Mouse (Mus musculus): ENCODE measurements around the gene Tbc1d24.
A peak's percentile ranks its signal among the peaks of the same experiment; 100 is the strongest.

Tbc1d24 gene

GRCm38 (mm10) chr17:24205284-24205888 is at the start of gene Tbc1d24:
Tbc1d24 (minus strand) TSS chr17:24205562.
- DNase-seq (ENCODE audit: low spot score in 2 of 2), result peak; percentile 95 to 96

- DNase-seq (ENCODE audit: low spot score in 2 of 2), result no peak
Measured at GRCm38 (mm10) chr17:24252329-24252728, 47.0 kb upstream of the Tbc1d24 start.

DNA sequence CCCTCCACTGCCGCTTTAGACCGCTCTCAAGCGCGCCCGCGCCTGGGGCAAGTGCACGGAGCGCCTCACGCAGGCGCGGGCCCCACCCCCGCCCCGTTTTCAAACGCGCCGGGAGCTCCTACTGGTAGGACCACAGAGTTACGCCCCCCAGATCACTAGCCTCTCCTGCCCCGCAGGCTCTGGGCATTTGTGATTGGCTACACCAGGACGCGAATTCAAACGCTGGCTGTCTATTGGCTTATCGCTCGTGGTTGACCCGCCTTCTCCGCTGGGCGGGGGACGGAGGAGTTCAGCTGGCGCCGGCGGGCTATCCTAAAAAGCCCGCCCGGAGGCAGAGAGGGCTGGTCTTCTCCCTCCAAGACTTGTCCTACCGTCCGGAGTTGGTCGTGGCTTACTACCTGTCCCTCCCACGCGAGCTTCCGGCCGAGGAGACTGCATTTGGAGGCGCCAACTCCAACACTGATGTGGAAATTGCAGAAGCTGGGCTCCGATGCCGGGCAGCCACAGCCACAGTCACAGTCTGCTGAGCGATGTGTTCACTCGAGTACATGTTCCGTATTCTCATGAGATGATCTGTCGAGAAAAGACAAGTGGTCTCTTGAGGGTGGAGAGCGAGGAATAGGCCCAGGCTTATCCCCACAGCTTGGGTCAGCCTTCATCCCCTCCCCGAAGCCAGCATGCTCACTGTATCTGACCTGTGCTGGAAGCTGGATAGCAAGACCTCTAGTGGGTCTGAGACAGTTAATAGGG is 46.1 kb upstream of the Tbc1d24 start, which contains the start of gene Ccnf:
TSS of gene Ccnf (minus strand) at position 165 of the 750 bp plus-strand sequence.
- peak; percentile 95 to 97 for DNase-seq (ENCODE audit: low spot score in 2 of 2)

DNA sequence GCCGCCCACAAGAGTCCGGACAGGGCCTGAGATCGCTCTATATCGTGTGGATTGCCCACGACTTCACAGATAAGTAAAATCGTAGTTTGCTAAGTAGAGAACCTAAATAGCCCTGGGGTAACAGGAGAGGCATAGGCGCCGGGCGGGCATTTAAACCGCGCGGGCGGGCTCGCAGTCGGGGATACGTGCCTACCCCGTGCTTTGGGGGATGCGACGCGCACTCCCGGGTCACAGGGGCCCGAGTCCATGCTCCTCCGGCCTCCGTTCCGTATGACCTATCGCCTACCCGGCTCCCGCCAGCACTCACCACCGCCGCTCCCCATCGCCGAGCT is 45.6 kb upstream of the Tbc1d24 start:
- DNase-seq (ENCODE audit: low spot score in 2 of 2), result no peak

- no peak for DNase-seq (ENCODE audit: low spot score in 2 of 2)
Measured at GRCm38 (mm10) chr17:24248641-24249040, 43.3 kb upstream of the Tbc1d24 start.

GRCm38 (mm10) chr17:24244061-24244460 is 38.7 kb upstream of the Tbc1d24 start:
- DNase-seq (ENCODE audit: low spot score in 2 of 2), result peak; percentile 13 to 32

DNA sequence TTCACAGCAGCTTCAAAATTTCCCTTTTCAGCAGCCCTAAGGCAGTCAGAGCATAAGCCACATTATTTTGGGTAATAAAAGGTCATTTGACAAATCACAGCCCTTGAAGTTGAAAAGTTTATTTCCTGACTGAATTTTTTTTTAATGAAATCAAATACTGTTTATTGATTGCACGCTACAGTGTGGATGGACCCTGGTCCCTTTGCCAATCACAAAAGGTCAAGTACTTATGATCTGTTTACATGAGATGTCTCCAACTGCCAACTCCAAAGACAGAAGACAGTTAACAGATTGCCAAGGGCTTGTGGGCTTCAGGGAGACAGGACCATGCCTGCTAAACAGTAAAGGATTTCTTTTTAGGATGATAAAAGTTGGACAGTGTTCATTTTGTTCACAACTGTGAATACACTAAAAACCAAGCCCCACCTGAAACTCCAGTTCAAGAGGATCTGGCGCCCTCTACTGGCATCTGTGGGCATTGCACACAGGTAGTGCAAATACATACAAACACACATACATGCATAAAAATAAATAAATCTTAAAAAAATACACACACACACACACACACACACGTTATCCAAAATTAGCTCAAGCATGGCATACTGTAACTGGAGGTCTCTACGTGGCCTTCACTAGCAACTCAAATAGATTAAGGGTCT is 38.1 kb upstream of the Tbc1d24 start:
- DNase-seq (ENCODE audit: low spot score in 2 of 2), result no peak

DNA sequence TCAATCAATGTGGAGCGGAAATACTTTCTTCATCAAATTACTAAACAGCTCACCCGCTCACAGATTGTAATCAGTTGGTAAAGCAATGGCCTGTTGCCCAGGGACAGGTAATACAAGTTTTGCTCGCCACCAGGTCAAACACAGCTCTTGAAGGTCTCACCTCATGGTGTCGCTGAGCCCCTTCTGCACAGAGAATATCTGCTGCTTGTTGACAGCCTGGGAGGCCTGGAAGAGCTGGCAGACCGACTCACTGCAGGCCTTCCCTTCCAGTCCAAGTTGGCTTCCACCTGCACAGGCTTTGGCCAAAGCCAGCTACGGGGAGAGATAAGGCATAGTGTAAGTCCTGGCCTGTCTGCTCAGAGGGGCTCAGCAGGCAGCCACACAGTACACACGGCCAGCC is 31.6 kb upstream of the Tbc1d24 start:
- DNase-seq (ENCODE audit: low spot score in 2 of 2), result no peak

DNA sequence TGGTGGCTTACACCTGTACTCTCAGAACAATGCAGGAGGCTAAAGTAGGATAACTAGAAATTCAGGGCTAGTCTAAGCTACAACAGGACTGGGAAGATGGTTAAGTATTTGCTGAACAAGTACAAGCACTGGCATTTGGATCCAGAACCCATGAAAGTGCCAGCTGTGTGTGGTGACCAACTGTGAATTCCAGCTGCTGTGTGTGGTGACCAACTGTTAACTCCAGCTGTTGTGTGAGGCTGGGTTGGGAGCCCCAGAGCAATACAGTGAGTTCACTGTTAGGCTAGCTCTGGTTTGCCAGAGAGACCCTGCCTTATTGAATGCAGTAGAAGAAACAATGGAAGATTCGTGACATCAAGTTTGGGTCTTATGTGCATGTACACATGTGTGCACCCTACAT is 31.1 kb upstream of the Tbc1d24 start:
- no peak for DNase-seq (ENCODE audit: low spot score in 2 of 2)

DNA sequence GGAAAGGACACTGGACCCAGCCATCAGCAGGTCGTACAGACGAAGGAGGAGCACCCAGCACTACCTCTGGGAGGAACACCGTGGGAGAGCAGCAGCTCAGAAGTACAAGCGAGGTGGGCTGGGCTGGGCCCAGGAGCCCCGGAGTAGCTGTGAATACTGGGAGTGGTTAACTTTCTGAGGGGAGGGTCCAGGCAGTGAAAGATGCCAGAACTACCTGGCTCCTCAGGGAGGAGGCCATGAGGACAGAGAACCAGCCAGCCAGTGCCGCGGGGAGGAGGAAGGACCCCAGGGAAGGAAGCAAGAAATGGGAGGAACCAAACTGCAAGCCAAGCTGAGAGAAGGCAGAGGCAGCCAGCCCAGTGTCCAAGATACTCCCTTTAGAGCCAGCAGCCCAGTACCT is 22.6 kb upstream of the Tbc1d24 start:
- DNase-seq (ENCODE audit: low spot score in 2 of 2), result no peak

- DNase-seq (ENCODE audit: low spot score in 2 of 2), result no peak
Measured at GRCm38 (mm10) chr17:24226721-24227120, 21.4 kb upstream of the Tbc1d24 start.

GRCm38 (mm10) chr17:24225851-24226250 is 20.5 kb upstream of the Tbc1d24 start:
- no peak for DNase-seq (ENCODE audit: low spot score in 2 of 2)

DNA sequence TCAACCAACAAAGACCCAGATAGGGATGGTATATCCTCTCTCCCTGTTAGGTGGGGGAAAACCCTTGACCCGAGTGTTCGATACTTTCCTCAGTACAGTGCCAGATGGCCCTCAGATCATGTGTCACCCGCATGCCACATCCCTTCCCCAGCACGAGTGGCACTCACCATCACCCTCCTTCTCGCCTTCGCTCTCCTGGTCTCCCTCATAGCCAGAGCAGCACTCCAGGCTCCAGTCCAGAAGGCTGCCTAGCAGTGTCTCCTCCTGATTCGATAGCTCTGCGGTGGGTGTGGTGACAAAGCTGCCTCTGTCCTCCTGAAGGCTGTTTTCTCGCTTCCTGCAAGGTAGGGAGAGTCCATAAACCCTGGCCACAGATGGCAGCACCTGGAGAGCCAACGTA is 19.4 kb upstream of the Tbc1d24 start:
- DNase-seq (ENCODE audit: low spot score in 2 of 2), result no peak

DNA sequence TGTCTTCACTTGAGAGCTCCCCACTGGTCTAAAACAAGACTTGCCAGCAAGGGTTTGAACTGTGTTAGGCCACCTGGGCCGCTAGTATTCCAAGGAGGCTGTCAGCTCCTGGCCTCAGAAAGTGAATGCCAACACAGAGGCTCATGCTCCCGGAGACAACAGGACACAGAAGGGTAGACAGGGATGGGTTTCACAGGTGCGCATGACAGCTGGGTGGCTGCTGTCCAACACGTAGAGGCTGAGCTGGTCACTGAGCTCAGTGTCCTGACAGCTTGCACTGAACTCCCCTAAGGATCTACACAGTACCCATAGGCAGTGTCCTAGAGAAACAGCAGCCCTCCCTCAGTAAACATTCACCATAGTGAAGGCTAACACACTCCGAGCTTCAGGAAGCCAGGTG is 18.2 kb upstream of the Tbc1d24 start:
- no peak for DNase-seq (ENCODE audit: low spot score in 2 of 2)

DNA sequence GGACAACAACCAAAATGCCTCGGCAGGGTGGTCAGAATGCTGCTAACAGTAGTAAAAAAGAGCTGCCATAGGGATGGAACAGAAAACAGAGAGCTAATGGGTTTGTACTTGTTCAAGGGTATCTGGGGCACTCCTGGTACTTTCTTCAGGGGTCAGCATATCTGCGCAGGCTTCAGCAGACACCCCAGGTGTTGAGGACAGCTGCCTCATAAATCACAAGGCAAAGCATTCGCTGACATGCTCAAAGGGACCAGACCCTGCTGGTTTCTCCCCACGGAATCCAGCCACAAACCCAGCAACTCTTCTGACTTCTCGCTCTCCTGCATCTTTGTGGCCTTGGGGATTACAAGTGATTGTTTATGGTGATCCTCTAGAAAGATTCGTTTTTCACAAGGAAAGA is 17.3 kb upstream of the Tbc1d24 start:
- DNase-seq (ENCODE audit: low spot score in 2 of 2), result no peak

GRCm38 (mm10) chr17:24220435-24221411 is 15.4 kb upstream of the Tbc1d24 start, which contains the start of gene Tedc2:
Tedc2 (minus strand) TSS chr17:24220851.
- peak; percentile 87 to 95 for DNase-seq (ENCODE audit: low spot score in 2 of 2)

DNA sequence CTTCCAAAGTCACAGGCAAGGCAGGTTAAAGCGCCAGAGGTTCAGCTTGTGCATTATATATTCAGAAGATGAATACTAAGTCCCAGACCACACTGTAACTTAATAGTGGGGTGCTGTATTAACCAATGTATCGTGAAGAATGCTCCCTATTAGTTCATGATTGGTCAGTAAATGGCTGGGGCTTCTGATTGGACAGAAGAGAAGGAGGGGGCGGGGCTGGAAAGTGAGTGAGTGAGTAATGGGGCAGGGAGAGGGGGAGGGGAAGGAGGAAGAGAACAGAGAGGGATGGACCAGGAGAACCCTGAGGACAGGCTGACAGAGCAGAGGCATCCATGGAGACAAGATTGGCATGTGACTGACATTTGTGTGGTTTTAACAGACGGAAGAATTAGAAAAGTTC is 11.5 kb upstream of the Tbc1d24 start:
- no peak for DNase-seq (ENCODE audit: low spot score in 2 of 2)

GRCm38 (mm10) chr17:24213186-24213585 is 7.8 kb upstream of the Tbc1d24 start:
- DNase-seq (ENCODE audit: low spot score in 2 of 2), result no peak

DNA sequence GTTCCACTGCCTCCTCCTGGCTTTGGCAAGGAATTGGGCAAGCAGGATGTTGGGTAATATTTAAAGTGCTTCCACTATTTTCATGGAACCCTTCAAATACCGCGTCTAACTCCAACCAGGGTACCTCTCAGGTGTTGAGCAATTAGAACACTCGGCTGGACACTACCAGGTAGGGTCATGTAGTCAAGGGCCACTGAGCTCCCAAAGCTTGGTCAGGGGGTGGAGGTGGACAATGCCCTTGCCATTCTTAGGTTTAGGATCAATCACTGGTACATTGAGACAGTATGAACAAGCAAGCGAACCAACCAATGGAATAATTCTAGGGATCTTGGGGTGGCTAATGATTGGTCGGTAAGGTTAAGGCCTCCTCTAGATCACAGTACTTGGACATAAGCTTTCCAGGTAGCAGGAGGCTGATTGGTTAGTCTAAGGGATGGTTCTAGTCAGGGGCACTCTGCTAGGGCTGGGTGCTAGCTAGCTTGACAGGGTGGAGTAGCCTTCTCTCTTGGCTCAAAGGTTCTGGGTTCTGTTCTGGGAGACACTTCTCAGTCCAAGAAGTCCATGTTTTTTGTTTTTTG is 7.2 kb upstream of the Tbc1d24 start:
- DNase-seq (ENCODE audit: low spot score in 2 of 2), result no peak

- peak; percentile 84 to 95 for DNase-seq (ENCODE audit: low spot score in 2 of 2)
Measured at GRCm38 (mm10) chr17:24211631-24212440, 6.5 kb upstream of the Tbc1d24 start.

- no peak for DNase-seq (ENCODE audit: low spot score in 2 of 2)
Measured at GRCm38 (mm10) chr17:24210591-24210990, 5.2 kb upstream of the Tbc1d24 start.

Measured in frontal cortex, postnatal 36 days (tissue).